Mouse (Mus musculus) retina, adult 2 months (tissue): Measurements from ENCODE around the gene Ndufc2.

Experiments used
- DNase-seq: peaks from one replicate; pipeline ENCODE4 v3.0.0-alpha.2; 2012; ENCODE audit warnings: low read depth, low spot score

Gene Ndufc2

DNA sequence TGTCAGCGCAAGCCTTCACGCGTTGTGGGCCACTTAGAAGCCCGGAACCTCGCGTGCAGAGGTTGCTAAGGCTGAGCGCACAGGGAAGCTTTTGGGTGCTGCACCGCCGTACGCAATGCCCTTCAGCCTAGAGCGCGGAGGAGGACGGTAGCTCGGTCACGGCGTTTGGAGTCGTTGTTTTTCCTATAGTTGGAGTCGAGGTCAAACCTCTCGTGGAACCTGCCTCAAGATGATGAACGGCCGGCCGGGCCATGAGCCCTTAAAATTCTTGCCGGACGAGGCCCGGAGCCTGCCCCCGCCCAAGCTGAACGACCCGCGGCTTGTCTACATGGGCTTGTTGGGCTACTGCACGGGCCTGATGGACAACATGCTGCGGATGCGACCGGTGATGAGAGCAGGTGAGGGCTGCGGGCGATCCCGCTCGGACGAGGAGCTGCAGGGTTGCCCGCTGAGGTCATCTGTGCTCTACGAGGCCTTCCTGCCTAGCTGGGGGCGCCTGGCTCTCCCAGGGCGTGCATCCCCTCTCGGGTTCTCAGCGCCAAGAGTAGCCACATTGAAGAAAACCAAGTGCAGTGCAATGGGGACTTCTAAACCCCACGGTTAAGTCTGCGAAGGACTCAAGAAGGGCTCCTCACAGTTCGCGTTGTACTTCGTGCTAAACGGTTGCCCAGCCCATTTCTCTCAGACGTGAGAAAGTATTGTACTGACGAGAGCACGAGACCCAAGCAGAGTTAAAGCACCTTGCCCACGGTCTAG is at the start of gene Ndufc2:
Gene Ndufc2 (plus strand): TSS at position 44 of the 756 bp plus-strand sequence.
- peak; percentile 75 for DNase-seq

DNA sequence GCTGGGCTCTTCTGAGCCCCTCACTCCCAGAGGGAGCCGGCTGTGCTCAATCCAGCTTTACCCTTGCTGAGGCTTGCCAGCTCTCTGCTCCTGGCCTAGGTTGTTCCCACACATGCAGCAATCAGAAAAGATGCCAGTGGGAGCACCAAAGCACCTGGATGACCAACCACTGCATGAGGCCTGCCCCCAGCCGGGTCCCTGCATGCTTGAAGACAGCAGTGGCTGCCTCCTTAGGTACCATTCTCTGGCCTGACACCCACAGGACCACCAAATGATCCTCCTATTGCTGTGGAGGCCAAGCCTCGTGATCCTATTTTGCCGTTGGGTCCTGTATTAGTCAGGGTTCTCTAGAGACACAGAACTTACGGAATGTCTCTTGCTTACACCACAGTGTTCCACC is 48.9 kb upstream of the Ndufc2 start:
- DNase-seq = no peak

DNA sequence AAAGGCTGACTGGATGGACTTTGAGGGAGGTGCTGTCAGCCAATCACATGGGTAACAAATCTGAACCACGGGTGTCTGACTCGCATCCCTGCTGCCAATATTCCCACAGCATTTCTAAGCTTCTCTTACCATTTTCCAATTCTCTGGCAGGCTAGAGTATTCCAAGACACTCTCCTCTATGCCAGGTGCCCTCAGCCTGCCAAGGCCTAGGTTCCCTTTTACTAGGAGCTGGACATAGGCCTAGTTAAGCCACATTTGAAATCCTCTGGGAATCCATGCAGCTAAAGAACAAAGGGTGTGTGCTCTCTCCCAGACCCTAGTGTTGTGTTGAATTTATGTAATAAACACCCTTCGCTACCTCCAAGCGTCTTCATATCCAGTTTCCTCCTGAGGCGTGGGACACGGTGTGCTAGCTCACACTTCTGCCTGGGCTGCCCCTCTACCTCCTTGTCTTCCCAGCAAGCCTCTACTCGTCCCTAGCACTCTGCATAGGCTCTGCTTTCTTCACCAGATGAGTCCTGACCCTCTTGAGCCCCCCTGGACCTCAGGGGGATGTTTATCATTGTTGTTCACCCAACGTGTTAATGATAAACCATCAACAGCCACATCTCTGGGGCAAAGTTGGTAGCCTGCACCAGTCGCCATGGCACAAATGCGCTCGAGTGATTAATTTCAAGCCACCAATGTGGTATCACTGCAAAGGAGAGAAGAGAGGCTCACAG is 47.9 kb upstream of the Ndufc2 start:
- DNase-seq = no peak

DNA sequence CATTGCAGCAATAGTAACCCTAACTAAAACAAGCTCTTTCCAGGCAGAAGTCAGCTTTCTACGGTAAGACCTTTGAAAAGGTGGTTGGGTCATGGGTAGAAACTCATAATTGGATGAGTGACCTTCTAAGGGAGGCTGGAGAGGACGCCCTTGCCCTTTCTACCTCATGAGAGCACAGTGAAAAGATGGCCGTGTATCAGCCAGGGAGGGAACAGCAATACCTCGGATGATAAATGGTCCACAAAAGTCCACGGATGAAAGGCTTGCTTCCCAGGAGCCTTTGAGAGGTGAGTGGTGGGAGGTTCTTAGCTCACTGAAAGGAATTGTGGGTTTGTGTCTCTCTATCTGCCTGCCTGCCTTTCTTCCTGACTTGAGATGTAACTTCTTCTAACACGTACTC is 46.4 kb upstream of the Ndufc2 start:
- DNase-seq = no peak

DNA sequence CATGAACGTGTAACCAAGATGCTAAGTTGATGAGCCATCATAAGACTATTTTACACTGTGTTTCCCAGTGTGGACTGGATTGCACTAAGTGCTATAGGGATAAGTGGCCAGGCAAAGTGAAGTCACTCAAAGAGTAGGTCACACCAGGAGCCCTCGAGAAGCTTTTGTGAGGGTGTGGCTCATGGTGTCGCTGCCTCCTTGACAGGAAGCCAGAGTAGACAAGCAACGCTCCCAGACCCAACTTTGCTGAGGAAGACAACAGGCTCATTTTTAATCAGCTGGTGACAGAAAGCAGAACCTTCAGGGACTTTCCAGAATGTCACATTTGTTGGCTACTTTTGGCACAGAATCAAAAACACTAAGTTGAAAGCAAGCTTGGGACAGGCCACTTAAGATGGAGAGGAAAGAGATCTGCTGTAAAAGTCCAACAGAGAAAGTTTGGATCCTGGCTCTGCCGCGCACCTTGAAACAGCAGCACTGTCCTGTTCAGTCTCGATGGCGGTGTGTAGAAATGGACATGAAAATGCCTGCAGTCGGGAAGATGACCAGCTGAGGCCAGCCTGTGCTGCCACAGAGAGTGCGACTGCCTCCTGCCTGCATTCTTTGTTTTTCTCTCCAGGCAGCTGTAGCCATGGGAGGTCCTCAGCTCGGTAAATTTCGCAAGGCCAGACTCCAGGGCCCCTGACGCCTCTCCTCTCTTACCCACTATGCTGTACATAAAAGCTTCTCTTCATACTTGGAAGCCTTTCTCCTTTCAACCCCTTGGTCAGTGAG is 44.5 kb upstream of the Ndufc2 start:
- DNase-seq = no peak

DNA sequence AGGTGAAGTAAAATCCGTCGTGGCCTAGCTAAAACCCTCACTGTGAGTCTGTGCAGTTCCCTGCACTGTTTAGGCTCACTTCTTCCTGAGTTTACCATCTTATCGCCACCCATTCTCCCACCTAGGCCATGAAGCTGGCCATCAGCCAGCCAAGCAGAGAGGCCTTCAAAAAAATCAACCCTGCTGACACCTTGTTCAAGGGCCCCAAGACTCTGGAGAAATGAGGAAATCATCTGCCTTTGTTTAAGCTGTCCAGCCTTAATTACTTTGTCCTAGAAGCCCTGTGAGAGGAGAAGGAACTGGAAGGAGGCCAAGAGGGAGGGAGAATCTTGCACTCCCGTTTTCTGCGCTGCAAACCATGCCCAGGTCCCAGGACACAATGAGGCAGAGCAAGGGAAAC is 43.5 kb upstream of the Ndufc2 start:
- DNase-seq = no peak

DNA sequence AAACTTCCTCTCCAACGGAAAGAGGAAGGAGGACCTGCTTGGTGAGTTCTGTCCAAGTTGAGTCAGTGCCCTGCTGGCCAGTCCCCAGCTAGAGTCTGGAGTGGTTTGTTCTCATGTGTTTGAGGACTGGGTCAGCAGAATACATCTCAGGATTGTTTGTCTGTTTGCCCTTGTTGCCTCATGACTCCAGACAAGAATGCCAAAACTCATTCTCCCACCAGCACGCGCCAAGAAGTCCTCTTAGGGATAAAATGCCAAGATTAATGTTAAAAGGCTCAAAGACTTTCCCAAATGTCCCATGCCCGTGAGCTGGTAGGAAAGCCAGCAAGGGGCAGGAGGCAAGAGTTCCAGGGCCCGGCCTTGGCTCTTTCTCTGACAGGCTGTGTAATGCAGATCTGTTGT is 42.9 kb upstream of the Ndufc2 start:
- no peak for DNase-seq

DNA sequence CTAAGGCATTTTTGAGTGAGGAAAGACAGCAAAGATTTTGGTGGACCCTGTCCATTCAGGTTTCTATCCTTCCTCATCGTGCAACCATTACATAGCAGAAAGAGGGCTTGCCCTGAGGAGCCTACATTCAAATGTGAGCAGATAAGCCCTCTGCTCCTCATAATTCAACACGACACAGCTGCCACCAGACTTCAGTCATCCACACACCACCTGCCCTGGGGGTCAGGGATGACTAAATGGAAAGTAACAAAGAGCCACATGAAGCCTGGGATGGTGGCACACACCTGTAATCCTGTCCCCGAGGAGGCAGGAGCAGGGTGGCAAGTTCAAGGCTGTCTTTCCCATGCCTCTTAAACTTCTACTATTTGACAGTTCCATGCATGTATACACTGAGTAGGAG is 42.0 kb upstream of the Ndufc2 start:
- no peak for DNase-seq

DNA sequence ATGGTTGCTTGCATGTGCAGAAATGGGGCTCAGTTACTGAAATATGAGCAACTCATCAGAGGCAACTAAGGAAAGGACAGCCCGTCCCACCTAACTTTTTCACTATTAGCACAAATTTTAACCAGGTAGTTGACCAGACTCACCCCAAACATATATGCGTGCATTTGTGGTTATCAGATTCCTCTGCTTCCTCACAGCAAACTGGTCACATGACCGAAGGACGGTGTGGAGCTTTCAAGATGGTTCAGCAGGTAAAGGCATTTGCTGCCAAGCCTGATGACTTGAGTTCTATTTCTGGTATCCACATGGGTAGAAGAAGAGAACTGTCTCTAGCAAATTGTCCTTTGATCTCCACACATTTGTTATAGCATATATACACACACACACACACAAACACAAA is 41.5 kb upstream of the Ndufc2 start:
- no peak for DNase-seq

DNA sequence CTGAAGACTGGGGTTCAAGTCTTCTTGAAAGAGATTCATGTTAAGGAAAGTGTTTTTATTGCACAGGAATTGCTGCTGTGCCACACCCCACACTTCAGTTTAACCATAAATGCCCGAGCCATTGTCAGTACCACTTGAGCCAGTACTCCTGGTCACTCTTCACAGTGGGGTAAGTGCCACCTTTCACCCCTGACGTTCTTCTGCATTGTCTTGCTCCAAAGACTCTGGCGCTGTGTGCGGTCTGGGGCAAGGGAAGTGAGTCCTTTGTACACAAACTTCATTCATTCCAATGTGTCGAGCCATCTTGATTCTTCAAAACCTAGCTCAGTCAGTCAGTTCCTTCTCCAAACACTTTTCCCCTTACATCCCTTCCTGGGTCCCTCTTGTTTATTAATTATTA is 39.6 kb upstream of the Ndufc2 start:
- DNase-seq = no peak

DNA sequence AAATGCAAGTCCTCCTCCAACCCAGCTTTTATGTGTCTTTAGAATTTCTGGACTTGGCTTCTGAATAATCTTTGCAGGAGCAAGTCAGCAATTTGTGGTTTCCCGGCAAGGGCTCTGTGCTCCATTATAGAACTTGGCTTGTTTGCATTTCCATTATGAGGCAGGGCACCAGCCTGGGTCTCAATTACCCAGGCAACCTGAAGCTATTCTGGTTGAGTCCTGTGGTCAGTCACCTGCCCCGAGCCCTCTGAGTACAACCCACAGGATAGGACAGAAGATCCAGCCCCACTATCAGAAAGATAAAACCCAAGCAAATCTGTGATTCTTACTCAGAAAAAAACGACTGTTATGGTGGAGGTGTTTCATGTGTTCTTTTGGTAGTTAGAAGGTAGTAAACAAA is 38.8 kb upstream of the Ndufc2 start:
- DNase-seq = no peak

DNA sequence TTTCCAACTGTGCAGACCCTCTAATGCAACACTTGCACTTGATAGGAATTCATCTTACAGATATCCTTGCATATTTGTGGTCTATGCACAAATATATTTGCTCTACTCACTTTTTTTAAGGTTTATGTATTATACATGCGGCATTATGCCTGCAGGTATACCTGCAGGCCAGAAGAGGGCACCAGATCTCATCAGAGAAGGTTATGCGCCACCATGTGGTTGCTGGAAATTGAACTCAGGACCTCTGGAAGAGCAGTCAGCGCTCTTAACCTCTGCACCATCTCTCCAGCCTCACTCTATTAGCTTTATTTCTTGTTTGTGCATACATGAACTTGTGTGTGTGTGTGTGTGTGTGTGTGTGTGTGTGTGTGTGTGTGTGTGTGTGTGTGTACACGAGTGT is 38.3 kb upstream of the Ndufc2 start:
- DNase-seq = peak; percentile 13

DNA sequence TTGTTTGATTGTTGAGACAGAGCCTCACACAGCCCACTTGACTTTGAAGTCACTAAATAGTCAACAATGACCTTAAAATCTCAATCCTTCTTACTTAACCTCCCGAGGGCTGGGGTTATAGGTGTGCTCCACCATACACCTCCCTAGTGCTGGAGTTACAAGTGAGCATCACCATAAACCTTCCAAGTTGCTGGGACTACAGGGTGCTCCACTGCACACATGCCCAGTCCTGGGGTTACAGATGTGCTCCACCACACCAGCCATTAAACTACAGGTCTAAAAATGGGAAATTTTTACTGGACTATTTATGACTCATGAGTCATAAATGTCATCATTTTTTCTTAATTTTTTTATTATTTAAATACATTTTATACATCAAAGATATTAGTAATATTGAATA is 33.9 kb upstream of the Ndufc2 start:
- DNase-seq = no peak

DNA sequence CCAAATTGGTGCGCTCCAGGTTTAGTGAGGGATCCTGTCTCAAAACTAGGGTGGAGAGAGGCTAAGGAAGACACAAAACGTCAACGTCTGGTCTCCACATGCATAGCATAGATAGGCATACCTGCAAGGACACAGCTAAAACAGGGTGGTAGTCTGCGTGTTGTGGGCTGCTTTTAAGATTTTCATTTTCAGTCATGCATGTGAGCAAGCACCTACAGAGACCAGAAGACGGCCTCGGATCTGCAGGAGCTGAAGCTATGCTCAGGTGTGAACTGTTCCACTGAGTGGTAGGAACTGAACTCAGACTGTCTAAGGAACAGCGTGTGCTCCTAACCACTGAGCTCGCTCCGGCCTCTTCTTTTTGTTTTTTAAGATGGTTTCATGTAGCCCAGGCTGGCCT is 24.7 kb upstream of the Ndufc2 start:
- no peak for DNase-seq

DNA sequence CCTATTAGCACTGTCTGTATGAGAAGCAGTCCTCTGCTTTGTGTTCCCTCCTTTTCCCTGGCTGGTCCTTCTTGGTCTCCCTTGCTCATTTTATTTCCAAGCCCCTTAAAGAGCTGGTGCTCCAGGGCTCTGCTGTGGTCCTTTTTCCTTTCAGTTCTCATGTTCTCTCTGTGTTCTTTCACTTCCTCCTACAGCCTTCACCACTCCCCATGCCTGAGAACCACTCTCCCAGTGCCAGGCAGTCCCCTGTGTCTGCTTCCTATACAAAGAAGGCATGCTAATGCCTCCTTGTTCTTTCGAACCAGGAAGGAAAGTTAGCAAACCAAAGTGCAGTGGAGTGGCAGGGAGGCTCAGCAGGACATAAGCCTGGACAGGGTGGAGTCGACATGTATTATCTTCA is 23.9 kb upstream of the Ndufc2 start:
- no peak for DNase-seq

DNA sequence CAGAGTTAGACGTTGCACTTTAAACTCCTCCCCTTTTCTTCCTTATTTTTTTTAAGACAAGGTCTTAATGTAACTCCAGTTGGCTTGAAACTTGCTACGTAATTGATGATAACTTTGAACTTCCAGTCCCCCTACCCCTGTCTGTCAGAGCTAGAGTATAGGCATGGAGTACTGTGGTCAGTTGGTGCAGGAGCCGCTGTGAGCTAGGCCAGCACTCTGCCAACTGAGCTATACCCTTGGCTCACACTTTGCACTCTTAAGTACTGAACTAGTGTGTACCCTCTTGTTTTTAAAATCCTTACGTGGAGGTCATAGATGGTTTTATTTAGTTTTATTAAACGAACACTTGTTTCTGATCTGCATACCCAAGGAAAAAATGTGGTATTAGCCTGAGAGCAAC is 20.5 kb upstream of the Ndufc2 start:
- DNase-seq = no peak

DNA sequence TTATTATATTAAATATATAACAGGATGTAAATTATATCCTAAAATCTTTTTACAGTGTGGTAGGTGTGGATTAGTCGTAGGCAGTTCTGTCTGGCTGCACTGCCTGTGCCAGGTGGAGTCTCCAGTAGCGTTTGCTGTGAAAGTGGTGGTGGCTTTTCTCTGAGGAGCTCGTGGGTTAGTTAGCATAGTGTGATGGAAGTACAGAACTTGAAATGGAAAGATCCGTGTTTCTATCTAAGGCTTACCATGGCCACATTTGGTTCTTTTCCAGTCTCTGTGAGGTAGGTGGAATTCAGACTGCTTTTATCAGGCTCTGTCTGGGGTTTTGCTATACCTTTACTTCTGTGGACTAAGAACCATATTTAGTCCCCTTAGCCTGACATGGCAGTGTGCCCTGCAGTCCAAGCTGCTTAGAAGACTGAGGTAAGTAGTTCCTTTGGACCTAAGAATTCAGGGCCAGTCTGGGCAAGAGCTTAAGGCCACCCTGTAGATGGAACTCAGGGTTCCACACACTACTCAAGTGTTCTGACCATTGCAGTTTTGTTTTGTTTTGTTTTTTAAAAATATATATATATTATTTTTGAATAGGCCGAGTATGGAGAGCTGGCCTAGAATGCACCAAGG is 19.2 kb upstream of the Ndufc2 start:
- DNase-seq = no peak

DNA sequence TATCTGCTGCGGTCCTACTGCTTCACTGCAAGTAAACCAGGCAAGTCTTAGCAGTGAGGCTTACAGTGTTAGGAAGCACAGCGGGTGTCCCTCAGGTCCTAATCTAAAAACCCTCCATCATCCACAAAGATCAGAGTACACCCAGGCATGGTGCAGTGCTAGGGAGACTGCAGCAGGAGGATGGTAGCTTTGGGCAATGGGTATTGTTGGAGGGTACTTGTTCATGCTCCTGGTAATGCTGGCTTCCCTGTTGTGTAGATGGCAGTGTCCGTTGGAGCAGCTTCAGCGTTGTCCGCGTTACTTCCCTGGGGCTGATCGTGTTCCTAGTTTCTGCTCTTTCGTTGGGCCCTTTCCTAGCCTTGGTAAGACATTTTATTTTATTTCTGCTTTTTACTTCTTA is 17.1 kb upstream of the Ndufc2 start:
- DNase-seq = no peak

DNA sequence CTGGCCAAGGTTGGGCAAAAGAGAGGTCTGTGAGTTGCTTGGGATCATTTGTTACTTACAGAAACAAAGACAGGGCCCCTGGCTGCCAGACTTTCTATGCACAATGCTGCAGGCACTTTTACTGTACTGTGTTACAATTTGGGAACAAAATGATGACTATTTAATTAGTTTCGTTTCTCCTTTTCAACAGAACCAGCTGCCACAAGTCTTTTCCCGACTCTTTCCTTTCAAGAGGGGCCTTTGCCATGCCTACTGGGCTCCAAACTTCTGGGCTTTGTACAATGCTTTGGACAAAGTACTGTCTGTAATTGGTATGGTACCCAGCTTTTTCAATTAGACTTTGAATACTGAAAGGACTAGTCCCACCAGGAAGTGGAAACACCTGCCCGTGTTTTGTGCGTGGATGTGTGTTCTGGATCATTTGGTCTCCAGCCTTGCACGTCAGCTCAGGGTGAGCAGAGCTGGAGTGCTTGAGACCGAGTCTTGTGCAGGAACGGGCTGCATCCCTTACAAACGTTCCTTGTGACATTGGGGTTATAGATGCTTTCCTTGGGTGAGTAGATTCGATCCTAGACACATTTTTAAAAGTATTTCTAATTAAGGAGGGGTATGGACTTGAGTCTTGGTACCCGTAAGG is 16.2 kb upstream of the Ndufc2 start:
- DNase-seq = no peak

DNA sequence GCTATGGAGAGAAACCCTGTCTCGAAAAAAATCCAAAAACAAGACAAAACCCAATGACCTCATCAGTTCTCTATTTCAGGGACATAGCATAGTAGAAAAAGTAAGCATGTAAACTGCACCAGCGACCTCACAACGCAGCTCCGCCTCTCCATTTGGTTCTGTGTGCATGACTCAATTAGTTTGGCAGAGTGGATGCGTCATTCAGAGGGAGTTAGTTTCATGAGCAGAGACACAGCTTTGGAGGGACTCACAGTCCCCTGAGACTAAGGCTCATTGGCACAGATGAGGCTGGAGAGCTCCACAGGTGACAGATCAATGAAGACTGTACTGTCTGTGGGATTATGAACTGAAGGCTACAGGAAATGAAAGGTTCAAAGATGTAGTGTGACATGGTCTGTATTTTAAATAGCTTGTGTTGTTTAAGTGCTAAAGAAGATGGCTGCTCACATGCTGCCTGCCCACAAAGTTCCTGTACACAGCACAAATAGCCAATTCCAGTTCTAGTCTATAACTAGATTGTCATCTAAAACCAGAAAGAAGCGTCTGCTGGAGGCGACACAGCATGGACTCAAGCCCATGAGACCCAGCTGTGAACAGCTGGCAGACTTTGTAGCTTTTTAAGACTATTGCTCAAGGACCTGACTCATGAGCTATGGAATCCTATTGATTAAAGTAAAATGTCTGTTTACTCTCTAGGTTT is 13.5 kb upstream of the Ndufc2 start:
- DNase-seq = no peak

DNA sequence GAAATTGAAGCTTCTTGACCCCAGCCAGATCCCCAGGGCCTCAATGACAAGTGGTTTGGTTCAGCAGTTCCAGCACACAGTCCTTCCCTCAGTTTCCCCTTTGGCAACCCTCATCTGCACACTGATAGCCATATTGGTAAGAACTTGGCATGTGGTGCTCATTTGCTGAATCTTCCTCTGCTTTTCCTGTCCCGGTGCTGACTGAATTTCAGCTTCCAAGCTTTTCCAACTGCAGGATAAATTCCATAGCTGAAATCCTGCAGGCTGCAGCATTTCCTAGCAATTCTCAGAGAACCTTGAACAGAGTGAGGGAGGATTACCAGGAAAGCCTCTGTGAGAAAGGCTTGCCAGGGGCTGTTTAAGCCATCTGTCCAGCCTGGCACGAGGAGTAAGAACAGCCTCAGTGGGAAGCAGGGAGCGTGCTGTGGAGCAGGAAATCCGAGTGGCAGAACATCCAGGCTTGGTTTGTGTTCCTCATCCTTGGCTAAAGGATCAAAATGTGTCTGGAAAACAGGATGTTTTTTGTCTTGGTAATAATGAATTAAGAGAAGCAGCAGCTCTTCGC is 12.9 kb upstream of the Ndufc2 start:
- no peak for DNase-seq
